Mouse (Mus musculus): ENCODE results near the gene Sult1c1.
"Not testable (repeated sequence)": the region's sequence is repeated elsewhere in the genome, so short reads cannot be mapped to it uniquely, and the experiment has no call there.

Sult1c1 gene

DNA sequence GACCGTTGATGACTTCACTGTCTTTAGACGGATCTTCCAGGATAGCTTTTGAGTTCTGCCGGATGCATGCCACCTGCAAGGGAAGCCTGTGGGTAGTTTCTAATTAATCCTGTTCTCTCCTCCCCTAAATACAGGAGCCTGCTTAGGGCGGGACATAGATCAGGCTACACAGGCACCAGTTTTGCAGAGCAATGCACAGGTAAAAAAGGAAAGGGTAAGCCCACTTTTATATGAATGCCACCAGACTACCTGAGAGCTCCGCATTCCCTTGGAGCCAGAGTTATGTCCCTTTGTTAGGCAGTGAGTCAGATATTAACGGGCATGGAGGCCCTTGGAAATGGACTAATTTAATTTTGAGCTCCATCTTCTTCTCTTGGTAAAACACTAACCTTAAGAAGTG lies at the start of gene Sult1c1:
Sult1c1 (minus strand) TSS at position 101 of the 400 bp plus-strand sequence.
- no peak for DNase-seq (ENCODE audit: low spot score in 2 of 2)

GRCm38 (mm10) chr17:54014204-54014603 lies 23.7 kb upstream of the Sult1c1 start:
- no peak for DNase-seq (ENCODE audit: low spot score in 2 of 2)

DNA sequence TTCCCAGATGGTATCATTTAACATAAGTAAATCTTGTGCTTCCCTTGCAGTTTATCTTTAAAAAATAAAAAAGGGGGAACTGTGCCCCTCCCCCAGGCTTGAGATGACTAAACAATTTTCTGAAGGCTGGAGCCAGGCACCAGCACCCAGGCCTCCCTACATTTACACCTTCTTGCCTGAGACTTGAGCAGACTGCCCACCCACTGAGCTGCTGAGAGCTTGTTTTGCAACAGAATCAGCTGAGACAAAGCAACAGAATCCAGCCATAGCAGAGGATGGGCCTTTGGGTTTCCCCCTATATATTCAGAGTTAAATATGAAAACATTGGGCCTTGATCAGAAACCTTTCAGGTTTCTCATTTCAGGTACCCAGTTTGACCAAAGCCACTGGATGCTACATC lies 20.7 kb upstream of the Sult1c1 start:
- no peak for DNase-seq (ENCODE audit: low spot score in 2 of 2)

GRCm38 (mm10) chr17:54010536-54010935 lies 20.1 kb upstream of the Sult1c1 start:
- DNase-seq (ENCODE audit: low spot score in 2 of 2) = not testable (repeated sequence)

DNA sequence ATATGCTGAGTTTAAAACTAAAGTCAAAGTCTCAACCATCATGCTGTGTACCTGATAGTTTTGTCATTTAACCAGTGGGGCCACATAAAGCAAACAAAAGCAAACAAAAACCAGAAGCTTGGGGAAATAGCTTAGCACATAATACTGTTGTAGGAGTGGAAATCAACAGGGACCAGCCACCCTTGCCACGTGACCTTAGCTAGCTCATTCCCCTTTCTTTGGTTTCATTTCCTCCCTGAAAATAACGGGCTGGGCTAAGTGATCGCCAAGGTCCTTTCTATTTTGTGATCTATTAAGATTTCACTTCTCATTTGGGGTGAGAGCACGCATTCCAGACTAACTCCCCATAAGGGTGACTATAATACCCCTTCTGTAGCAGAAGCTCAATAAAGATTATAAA lies 13.0 kb upstream of the Sult1c1 start:
- DNase-seq (ENCODE audit: low spot score in 2 of 2) = no peak

DNA sequence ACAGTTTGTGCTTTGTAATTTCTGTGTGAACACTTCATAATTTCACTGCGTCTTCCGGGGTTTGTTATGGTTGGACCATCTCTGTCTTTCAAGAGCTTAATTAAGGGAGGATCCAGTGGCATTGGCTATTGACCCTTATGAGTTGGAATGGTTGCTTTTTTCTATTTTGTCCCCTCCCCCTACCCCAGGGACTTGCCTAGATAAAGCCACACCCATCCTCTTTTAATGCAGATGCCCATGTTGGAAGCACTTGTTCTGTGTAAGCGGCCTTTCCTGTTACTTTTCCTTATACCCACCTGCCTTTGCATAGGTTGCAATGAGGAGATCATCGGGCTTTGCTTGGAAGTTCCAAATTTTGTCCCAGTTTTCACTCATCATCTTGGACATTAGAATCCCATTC lies 16.9 kb downstream of the Sult1c1 start:
- DNase-seq (ENCODE audit: low spot score in 2 of 2) = no peak

DNA sequence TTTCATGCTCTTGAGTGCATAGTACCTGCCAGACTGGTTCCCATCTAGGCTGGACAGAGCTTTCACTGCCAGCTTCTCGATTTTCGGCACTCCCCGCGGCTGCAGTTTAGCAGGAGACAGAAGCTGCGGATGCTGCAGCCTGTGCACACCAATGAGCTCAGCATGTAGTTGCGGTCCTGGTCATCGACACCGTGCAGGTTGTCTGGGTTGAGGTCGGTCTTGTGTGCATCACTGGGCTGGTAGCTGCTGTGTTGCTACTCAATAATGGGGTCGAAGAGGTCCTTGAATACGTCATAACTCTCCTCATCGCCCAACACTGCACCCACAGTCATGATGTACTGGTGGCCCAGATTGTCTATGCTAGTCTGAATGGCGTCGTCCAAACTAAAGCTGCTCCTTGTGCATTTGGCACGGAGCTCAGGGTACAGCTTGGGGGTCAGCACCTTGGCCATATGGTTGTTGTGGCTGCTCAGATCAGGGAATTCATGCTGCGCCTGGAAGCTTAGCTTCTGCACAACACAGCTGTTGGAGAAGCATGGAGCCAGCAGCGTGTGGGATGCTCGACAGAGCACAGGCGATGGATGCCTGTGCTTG lies 48.8 kb downstream of the Sult1c1 start:
- DNase-seq (ENCODE audit: low spot score in 2 of 2) = no peak

DNA sequence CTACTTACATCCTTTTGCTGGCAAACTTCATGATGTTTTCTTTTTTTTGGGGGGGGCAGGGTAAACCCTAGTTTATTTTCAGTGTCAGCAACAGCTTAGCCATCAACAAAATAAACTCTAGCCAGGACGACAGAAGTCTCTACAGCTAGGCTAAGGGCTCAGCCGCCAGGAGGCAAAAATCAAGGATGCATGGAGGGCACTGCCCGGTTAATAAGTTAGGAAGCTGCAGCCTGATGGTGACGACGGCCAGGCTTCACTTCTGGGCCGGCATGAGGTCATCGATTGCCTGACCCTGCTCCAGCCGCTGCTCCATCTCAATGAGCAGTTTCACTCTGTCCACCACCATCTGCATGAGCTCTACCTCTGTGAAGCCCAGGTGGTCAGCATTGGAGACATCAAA lies 49.7 kb downstream of the Sult1c1 start:
- no peak for DNase-seq (ENCODE audit: low spot score in 2 of 2)

Data from urinary bladder, postnatal 4 days (tissue).